Mouse (Mus musculus) left cerebral cortex, adult 6 months (tissue): ENCODE results near the gene Apex2. TPM values are rescaled to one million over a fixed set of nuclear protein-coding genes. Genes with fewer than 3 reads are reported as not detected.

Experiments
- long read RNA-seq, 2 experiments: library from polyadenylated mRNA; unstranded; transcript quantifications; one replicate each; pipeline ENCODE4 v2.0.0; 2019 to 2020
- polyA plus RNA-seq: library from polyadenylated mRNA; unstranded; fragments of <200 nt; fragmentation: Nextera tagmentation; gene quantifications from 2 replicates; pipeline ENCODE4 v1.2.3, GENCODE M21; 2021

Gene Apex2
- polyA plus RNA-seq = 3.5 and 3.7 TPM in 2 replicates
- long read RNA-seq, experiment 1, transcript Apex2-201 (6 exons, 1,884 nt) = major isoform, 20 of 25 reads
- long read RNA-seq, experiment 1, partial matches to known transcripts = 1 of 25 reads
- long read RNA-seq, experiment 1, other reads (novel, unspliced or antisense) = 4 of 25 reads
- long read RNA-seq, experiment 2, transcript Apex2-201 (6 exons, 1,884 nt) = major isoform, 5 of 7 reads
- long read RNA-seq, experiment 2, partial matches to known transcripts = 0 of 7 reads
- long read RNA-seq, experiment 2, other reads (novel, unspliced or antisense) = 1 of 7 reads

DNA sequence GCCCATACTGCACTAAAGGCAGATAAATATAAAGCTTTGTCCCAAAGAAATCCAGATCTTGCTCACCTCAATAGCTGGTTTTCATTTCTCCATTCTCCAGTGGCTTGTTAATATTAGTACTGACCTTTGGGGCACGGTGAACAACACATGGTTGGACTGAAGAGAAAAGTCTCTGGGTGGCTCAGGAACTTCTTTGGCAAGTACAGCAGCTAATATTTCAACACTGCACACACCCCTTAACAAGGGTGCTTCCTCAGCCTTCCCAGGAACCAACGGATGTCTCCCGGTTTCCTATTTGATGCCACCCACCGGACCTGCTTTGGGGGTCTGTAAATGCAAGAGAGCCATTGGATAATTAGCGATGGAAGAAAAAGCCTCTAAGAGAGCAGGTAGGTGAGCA lies at the start of gene Apex2:
TSS of gene Apex2 (minus strand) at position 173 of the 400 bp plus-strand sequence.

DNA sequence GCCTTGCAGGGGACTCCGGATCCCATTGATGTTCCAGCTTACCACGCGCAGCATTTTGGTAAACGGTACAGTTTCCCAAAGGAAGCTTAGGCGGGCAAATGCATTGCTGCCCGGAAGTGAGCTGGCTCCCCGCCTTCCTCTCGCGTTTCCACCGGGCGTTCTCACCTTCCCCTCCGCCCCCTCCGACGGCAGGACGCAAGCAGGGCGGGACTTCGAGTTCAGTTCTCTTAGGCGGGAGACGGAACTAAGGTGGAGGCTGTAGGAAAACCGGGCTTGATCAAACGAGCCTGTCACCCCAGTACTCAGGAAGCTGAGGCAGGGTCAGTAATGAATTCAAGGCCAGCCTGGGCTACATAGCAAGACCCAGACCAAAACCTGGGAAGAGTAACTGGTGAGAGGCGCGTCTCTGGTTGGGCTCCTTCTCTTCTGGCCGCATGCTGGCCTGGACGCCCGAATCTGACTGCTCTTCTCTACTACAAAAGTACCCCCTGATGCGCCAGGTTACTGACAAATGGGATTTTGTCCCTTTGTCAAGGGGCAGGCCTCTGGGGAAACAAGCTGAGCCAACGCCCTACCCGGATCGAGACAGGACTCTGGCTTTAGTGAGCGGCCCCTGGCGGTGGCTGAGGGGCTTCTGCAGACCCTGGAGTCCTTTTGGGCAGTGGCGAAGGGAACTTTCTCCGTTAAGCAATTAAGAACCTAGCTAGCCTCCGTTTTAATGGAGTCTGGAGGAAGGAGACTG lies 1.5 kb downstream of the Apex2 start, which contains the start of gene Pfkfb1:
TSS of gene Pfkfb1 (plus strand) at position 207 of the 742 bp plus-strand sequence.

DNA sequence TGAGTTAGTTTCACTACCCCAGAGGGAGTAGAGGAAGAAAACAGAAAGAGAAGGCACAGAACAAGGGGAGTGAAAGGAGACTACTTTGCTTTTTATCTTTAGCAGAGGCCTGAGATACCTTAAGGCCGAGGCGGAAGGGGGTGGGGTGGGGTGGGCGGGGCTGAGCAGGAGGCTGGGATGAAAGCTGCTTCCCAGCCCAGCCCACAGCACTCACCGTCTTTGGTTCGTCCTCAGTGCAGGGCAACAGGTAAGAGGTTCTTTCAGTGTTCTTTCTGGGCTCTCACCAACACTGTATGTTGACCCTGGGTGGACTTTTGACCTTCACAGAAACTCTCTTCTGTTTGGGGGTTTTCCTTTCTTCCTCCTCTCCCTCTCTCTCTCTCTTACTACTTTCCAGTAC lies 42.4 kb downstream of the Apex2 start, which contains the start of gene Alas2:
TSS of gene Alas2 (plus strand) at position 137 of the 400 bp plus-strand sequence.

Other genes with a start within 250 kb of the Apex2 start
- gene Tmem29, start 130.7 kb downstream of the Apex2 start, polyA plus RNA-seq = 41.7 and 46.9 TPM in 2 replicates
- gene Alas2, start 42.5 kb downstream of the Apex2 start, polyA plus RNA-seq = 0.09 and 0.15 TPM in 2 replicates
- 0.61 TPM in 2 replicates for gene Pfkfb1, start 1.6 kb downstream of the Apex2 start, polyA plus RNA-seq
- gene Tro, start 67.7 kb upstream of the Apex2 start, polyA plus RNA-seq = 12.2 and 17.2 TPM in 2 replicates
- gene Maged2, start 224.5 kb upstream of the Apex2 start, polyA plus RNA-seq = 34.2 and 36.0 TPM in 2 replicates